Mouse (Mus musculus): ENCODE data around the gene Cst6. TPM values are rescaled to one million over a fixed set of nuclear protein-coding genes. Genes with fewer than 3 reads are reported as not detected.

The Cst6 gene
- total and polyA plus RNA-seq, 3 experiments = 0.26 TPM; not detected in 2

DNA sequence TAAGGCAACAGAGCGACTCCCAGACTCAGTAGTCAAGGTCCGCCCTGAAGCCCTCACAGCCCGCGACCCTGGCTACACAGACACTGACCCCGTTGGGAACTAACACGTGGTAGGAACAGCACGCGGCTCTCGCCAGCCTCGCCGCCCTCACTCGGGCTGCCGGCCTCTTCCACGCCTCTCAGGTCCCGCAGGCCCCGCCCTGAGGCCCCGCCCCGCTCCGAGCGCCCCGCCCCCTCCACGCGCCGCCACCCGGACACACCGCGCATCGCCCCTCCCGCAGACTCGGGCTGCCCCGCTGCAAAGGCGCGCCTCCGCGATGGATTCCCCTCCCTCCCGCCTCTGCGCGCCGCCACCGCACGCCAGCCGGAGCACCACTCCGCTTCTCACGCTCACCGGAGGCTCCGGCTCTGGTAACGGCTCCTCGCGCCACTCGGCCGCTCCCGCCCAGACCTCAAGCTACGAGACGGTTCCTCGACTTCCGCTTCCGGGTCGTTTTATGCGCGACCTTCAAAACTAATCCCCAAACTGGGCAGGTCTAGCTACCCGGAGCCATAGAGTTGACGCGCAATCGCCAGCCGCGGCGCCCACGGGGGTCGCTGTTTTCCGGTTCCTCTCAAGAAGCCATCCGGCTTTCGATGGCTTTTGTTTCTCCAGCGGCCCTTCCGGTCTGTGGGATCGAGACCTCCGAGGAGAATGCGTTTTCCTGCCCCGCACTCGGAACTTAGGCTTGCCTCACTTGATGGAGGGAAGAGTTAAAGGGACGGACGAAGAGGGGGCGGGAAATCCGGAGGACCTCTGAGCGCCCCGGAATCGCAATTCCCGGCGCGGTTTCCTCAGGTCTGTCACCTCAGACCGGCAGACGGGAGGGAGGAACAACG lies 17.0 kb upstream of the Cst6 start, which contains the start of gene Eif1ad (continued):
- TF ChIP-seq GABPA (IDR thresholded peaks at IDR 0.05; ENCODE audit: low read depth, low read length) = no peak; the same call in 1 of the 2 replicates
- TF ChIP-seq CHD1 (IDR thresholded peaks at IDR 0.05; ENCODE audit: low read depth, low read length) = no peak
- TF ChIP-seq MXI1 (IDR thresholded peaks at IDR 0.05; ENCODE audit: low read depth, low read length) = peak; percentile 99
- no peak for TF ChIP-seq POLR2AphosphoS5 (IDR thresholded peaks at IDR 0.05; ENCODE audit: borderline replicate concordance, low read depth, low read length)
- no peak for TF ChIP-seq TAL1 (IDR thresholded peaks at IDR 0.05; ENCODE audit: low read length)

GRCm38 (mm10) chr19:5365751-5366150 lies 16.4 kb upstream of the Cst6 start:
- Histone ChIP-seq H3K9ac (ENCODE audit: control insufficient read depth, low read depth, low read length, poor library complexity, severe bottlenecking) (peak overlapping the region; percentile 98), H3K79me2 (ENCODE audit: control insufficient read depth, insufficient read depth, low read length, poor library complexity) (peaks cover 39% of the 10 kb centered on the region), H3K27ac (ENCODE audit: control insufficient read depth, low read depth, low read length) (peak overlapping the region; percentile 63), H3K36me3 (ENCODE audit: control insufficient read depth in 1 of 2, insufficient read depth in 2 of 2, low read length in 2 of 2) (peaks cover 1 to 30% of the 10 kb centered on the region in 2 experiments; a peak in 3 of 4 replicates), H3K9me3 (replicated peaks; ENCODE audit: insufficient read depth, low read length) (no peaks in the 10 kb centered on the region), H3K4me1 (ENCODE audit: control insufficient read depth in 1 of 2, insufficient read depth in 2 of 2, low read length in 2 of 2) (peaks cover 0 to 33% of the 10 kb centered on the region in 2 experiments; a peak in 3 of 4 replicates), H3K27me3 (ENCODE audit: control insufficient read depth in 1 of 2, insufficient read depth in 2 of 2, low read length in 2 of 2) (no peaks in the 10 kb centered on the region), H3K4me3 (ENCODE audit: control insufficient read depth in 1 of 2, insufficient read depth in 1 of 2, low read depth in 2 of 2, low read length in 2 of 2) (peak overlapping the region; percentile 77 to 98)
- peak; percentile 37 for DNase-seq (ENCODE audit: low read depth, low spot score)
- TF ChIP-seq CTCF (IDR thresholded peaks at IDR 0.05 in 2 of 3, conservative IDR thresholded peaks at IDR 0.05 in 1 of 3; ENCODE audit: control insufficient read depth in 1 of 3, insufficient read depth in 1 of 3, low read depth in 2 of 3, low read length in 3 of 3, poor library complexity in 1 of 3, severe bottlenecking in 1 of 3) (no peak), UBTF (IDR thresholded peaks at IDR 0.05; ENCODE audit: borderline replicate concordance, insufficient read depth, low read depth, low read length) (no peak), JUND (IDR thresholded peaks at IDR 0.05; ENCODE audit: low read depth, low read length) (no peak), TCF12 (IDR thresholded peaks at IDR 0.05; ENCODE audit: low read depth, low read length) (no peak), TBP (IDR thresholded peaks at IDR 0.05; ENCODE audit: low read depth, low read length) (no peak), RAD21 (IDR thresholded peaks at IDR 0.05; ENCODE audit: low read depth, low read length) (no peak), EP300 (IDR thresholded peaks at IDR 0.05; ENCODE audit: low read depth in 1 of 2, low read length in 2 of 2) (no peak), HCFC1 (IDR thresholded peaks at IDR 0.05; ENCODE audit: low read depth, low read length) (no peak), MEF2A (IDR thresholded peaks at IDR 0.05; ENCODE audit: extremely low read depth, insufficient replicate concordance, low read depth, low read length, poor library complexity, severe bottlenecking) (no peak), ZNF384 (IDR thresholded peaks at IDR 0.05; ENCODE audit: low read depth, low read length) (no peak), ETS1 (IDR thresholded peaks at IDR 0.05; ENCODE audit: low read depth, low read length) (no peak), SIN3A (IDR thresholded peaks at IDR 0.05; ENCODE audit: low read length) (no peak), POLR2AphosphoS5 (IDR thresholded peaks at IDR 0.05; ENCODE audit: borderline replicate concordance, low read depth, low read length) (no peak), POLR2A (IDR thresholded peaks at IDR 0.05; ENCODE audit: control insufficient read depth in 1 of 2, insufficient read depth in 1 of 2, low read depth in 1 of 2, low read length in 2 of 2, poor library complexity in 1 of 2) (no peak), POLR2AphosphoS2 (IDR thresholded peaks at IDR 0.05; ENCODE audit: low read length) (no peak), GATA1 (IDR thresholded peaks at IDR 0.05; ENCODE audit: low read depth, low read length) (no peak), ELF1 (IDR thresholded peaks at IDR 0.05; ENCODE audit: low read depth, low read length) (no peak), MYB (IDR thresholded peaks at IDR 0.05; ENCODE audit: low read depth, low read length) (no peak), BHLHE40 (IDR thresholded peaks at IDR 0.05; ENCODE audit: borderline replicate concordance, low read depth, low read length) (no peak)

Data from MEL (cell line).